Mouse (Mus musculus): Measurements from ENCODE around the gene Zfp46.
A peak's percentile ranks its signal among the peaks of the same experiment; 100 is the strongest.

Zfp46 gene

GRCm38 (mm10) chr4:136266716-136267343 lies 17.7 kb upstream of the Zfp46 start:
- DNase-seq (ENCODE audit: low read depth, low spot score): no peak

- no peak for DNase-seq (ENCODE audit: low read depth, low spot score)
Observed at GRCm38 (mm10) chr4:136268912-136269311, 15.6 kb upstream of the Zfp46 start.

- no peak for DNase-seq (ENCODE audit: low read depth, low spot score)
Observed at GRCm38 (mm10) chr4:136270648-136271047, 13.8 kb upstream of the Zfp46 start.

- DNase-seq (ENCODE audit: low read depth, low spot score): no peak
Observed at GRCm38 (mm10) chr4:136281097-136281496, 3.4 kb upstream of the Zfp46 start.

- no peak for DNase-seq (ENCODE audit: low read depth, low spot score)
Observed at GRCm38 (mm10) chr4:136281611-136282010, 2.9 kb upstream of the Zfp46 start.

GRCm38 (mm10) chr4:136282621-136283480 lies 1.6 kb upstream of the Zfp46 start:
- DNase-seq (ENCODE audit: low read depth, low spot score): no peak

GRCm38 (mm10) chr4:136283783-136284182 lies 700 bp upstream of the Zfp46 start:
- DNase-seq (ENCODE audit: low read depth, low spot score): no peak

GRCm38 (mm10) chr4:136284891-136285290 lies 408 bp downstream of the Zfp46 start:
- no peak for DNase-seq (ENCODE audit: low read depth, low spot score)

- DNase-seq (ENCODE audit: low read depth, low spot score): peak; percentile 95
Observed at GRCm38 (mm10) chr4:136285348-136285810, 896 bp downstream of the Zfp46 start.

- DNase-seq (ENCODE audit: low read depth, low spot score): peak; percentile 97
Observed at GRCm38 (mm10) chr4:136285811-136286371, 1.4 kb downstream of the Zfp46 start.

GRCm38 (mm10) chr4:136289918-136290780 lies 5.7 kb downstream of the Zfp46 start:
- no peak for DNase-seq (ENCODE audit: low read depth, low spot score)

- no peak for DNase-seq (ENCODE audit: low read depth, low spot score)
Observed at GRCm38 (mm10) chr4:136290781-136291595, 6.5 kb downstream of the Zfp46 start.

GRCm38 (mm10) chr4:136291692-136292091 lies 7.2 kb downstream of the Zfp46 start:
- DNase-seq (ENCODE audit: low read depth, low spot score): no peak

GRCm38 (mm10) chr4:136295941-136296340 lies 11.5 kb downstream of the Zfp46 start:
- DNase-seq (ENCODE audit: low read depth, low spot score): no peak

GRCm38 (mm10) chr4:136302462-136302861 lies 18.0 kb downstream of the Zfp46 start:
- no peak for DNase-seq (ENCODE audit: low read depth, low spot score)

- peak; percentile 37 for DNase-seq (ENCODE audit: low read depth, low spot score)
Observed at GRCm38 (mm10) chr4:136304181-136304580, 19.7 kb downstream of the Zfp46 start.

- no peak for DNase-seq (ENCODE audit: low read depth, low spot score)
Observed at GRCm38 (mm10) chr4:136308355-136308754, 23.9 kb downstream of the Zfp46 start.

- DNase-seq (ENCODE audit: low read depth, low spot score): peak; percentile 65
Observed at GRCm38 (mm10) chr4:136309780-136310179, 25.3 kb downstream of the Zfp46 start.

- DNase-seq (ENCODE audit: low read depth, low spot score): peak; percentile 99
Observed at GRCm38 (mm10) chr4:136310229-136311041, 26.0 kb downstream of the Zfp46 start, which contains the start of gene Hnrnpr. Hnrnpr (plus strand) TSS chr4:136310942.
